25 mouse cellular contexts compared by ENCODE assay signal in genomic region chr19:60260689-60261088, GRCm38 (mm10).
"Had no signal": no experiment of that assay in that cellular context is flagged by ENCODE, and none has a peak within 500 bp of the region (broad histone marks: within the 10 kb centered on the region; RNA-seq: fewer than 3 reads in every experiment).

No protein-coding gene starts in this region.

- H3K4me1 ChIP-seq: heart, embryonic 10.5 days; heart, embryonic 12.5 days; intestine, embryonic 15.5 days; limb, embryonic 10.5 days; limb, embryonic 12.5 days; liver, embryonic 13.5 days; liver, embryonic 15.5 days had no signal

- DNase-seq: gastrocnemius, adult 2 months; gastrocnemius, postnatal 10 days; gastrocnemius, postnatal 25 days; heart, adult 18-20 months; heart, postnatal 10 days; heart, postnatal 4 days; kidney, adult 18-20 months; kidney, adult 8-10 months; kidney, postnatal 10 days; kidney, postnatal 25 days; kidney, postnatal 4 days; liver; liver, embryonic 13.5 days had no signal

- H3K27me3 ChIP-seq: heart, embryonic 12.5 days; intestine, embryonic 15.5 days; liver, embryonic 13.5 days; liver, embryonic 15.5 days had no signal

- ATAC-seq: hindbrain, embryonic 16.5 days; inflammation-experienced regulatory T-cells, adult 6 months; intestine, embryonic 15.5 days; intestine, postnatal 0 days had no signal

- H3K27ac ChIP-seq: gastrocnemius, adult 2 months; heart, embryonic 10.5 days; intestine, embryonic 15.5 days; layer of hippocampus, adult 2 months; left cerebral cortex, adult 2 months; limb, embryonic 10.5 days; limb, embryonic 12.5 days; liver, embryonic 13.5 days; liver, embryonic 15.5 days had no signal

- H3K4me3 ChIP-seq: gastrocnemius, adult 2 months; heart, embryonic 10.5 days; heart, embryonic 12.5 days; intestine, embryonic 15.5 days; layer of hippocampus, adult 2 months; left cerebral cortex, adult 2 months; limb, embryonic 10.5 days; limb, embryonic 12.5 days; liver, embryonic 13.5 days; liver, embryonic 15.5 days had no signal

- H3K9me3 ChIP-seq: heart, embryonic 10.5 days; heart, embryonic 12.5 days; intestine, embryonic 15.5 days; limb, embryonic 10.5 days; limb, embryonic 12.5 days; liver, embryonic 13.5 days; liver, embryonic 15.5 days had no signal

- H3K4me2 ChIP-seq: heart, embryonic 12.5 days; intestine, embryonic 15.5 days; limb, embryonic 12.5 days; liver, embryonic 11.5 days; liver, embryonic 13.5 days; liver, embryonic 15.5 days had no signal

- H3K9ac ChIP-seq: heart, embryonic 12.5 days; intestine, embryonic 15.5 days; limb, embryonic 12.5 days; liver, embryonic 13.5 days; liver, embryonic 15.5 days had no signal

- H3K36me3 ChIP-seq: heart, embryonic 10.5 days; heart, embryonic 12.5 days; intestine, embryonic 15.5 days; limb, embryonic 10.5 days; limb, embryonic 12.5 days; liver, embryonic 13.5 days; liver, embryonic 15.5 days had no signal
